Mouse (Mus musculus): ENCODE results near the gene Tspyl4. TPM values are rescaled to one million over a fixed set of nuclear protein-coding genes. Genes with fewer than 3 reads are reported as not detected.

Tspyl4 gene
- polyA plus RNA-seq, 1 experiment from 2014 or later = 99.3 TPM

GRCm38 (mm10) chr10:34296911-34297298, 337 bp upstream of the Tspyl4 start:
- Histone ChIP-seq H3K27me3 (no peaks in the 10 kb centered on the region), H3K9ac (peak overlapping the region; percentile 56), H3K4me2 (peak overlapping the region; percentile 60), H3K27ac (peak overlapping the region; percentile 76), H3K9me3 (no peaks in the 10 kb centered on the region), H3K4me3 (replicated peaks) (peak overlapping the region; percentile 71), H3K4me1 (peaks cover 40% of the 10 kb centered on the region), H3K36me3 (replicated peaks) (no peaks in the 10 kb centered on the region)
- WGBS = 3% methylated on average over 13 of the region's 13 CpGs
- ATAC-seq (ENCODE audit: low FRiP score) = peak; percentile 34

- ATAC-seq (ENCODE audit: low FRiP score) = no peak
- 48% methylated on average over 25 of the region's 25 CpGs for WGBS
These were observed 925 bp downstream of the Tspyl4 start for GRCm38 (mm10) chr10:34297980-34298753.

GRCm38 (mm10) chr10:34300368-34300767, 3.1 kb downstream of the Tspyl4 start:
- Histone ChIP-seq H3K27ac (peak overlapping the region; percentile 70; the same call in 1 of the 2 replicates), H3K27me3 (no peaks in the 10 kb centered on the region), H3K36me3 (replicated peaks) (no peaks in the 10 kb centered on the region), H3K4me1 (peaks cover 40% of the 10 kb centered on the region), H3K4me2 (peak overlapping the region; percentile 79), H3K9me3 (no peaks in the 10 kb centered on the region), H3K9ac (peak overlapping the region; percentile 59), H3K4me3 (replicated peaks) (peak overlapping the region; percentile 71)
- 7% methylated on average over 5 of the region's 5 CpGs for WGBS
- no peak for ATAC-seq (ENCODE audit: low FRiP score)

More at GRCm38 (mm10) chr10:34297980-34298753, 925 bp downstream of the Tspyl4 start:
- peaks cover 40% of the 10 kb centered on the region for H3K4me1 ChIP-seq
- no peaks in the 10 kb centered on the region for H3K36me3 ChIP-seq (replicated peaks)
- peak overlapping the region; percentile 84 for H3K9ac ChIP-seq
- H3K4me3 ChIP-seq (replicated peaks) = peak overlapping the region; percentile 71
- H3K27ac ChIP-seq = peak overlapping the region; percentile 95
- no peaks in the 10 kb centered on the region for H3K27me3 ChIP-seq
- H3K4me2 ChIP-seq = peak overlapping the region; percentile 79
- no peaks in the 10 kb centered on the region for H3K9me3 ChIP-seq

GRCm38 (mm10) chr10:34307070-34307469, 9.8 kb downstream of the Tspyl4 start:
- H3K9me3 ChIP-seq = no peaks in the 10 kb centered on the region
- no peak overlapping the region for H3K9ac ChIP-seq
- no peaks in the 10 kb centered on the region for H3K36me3 ChIP-seq (replicated peaks)
- no peak overlapping the region for H3K4me2 ChIP-seq
- H3K27me3 ChIP-seq = no peaks in the 10 kb centered on the region
- H3K27ac ChIP-seq = no peak overlapping the region
- H3K4me3 ChIP-seq (replicated peaks) = no peak overlapping the region
- no peak for ATAC-seq (ENCODE audit: low FRiP score)
- H3K4me1 ChIP-seq = no peaks in the 10 kb centered on the region

GRCm38 (mm10) chr10:34309915-34310685, 12.9 kb downstream of the Tspyl4 start:
- H3K27me3 ChIP-seq = no peaks in the 10 kb centered on the region
- H3K4me3 ChIP-seq (replicated peaks) = no peak overlapping the region
- no peak overlapping the region for H3K4me2 ChIP-seq
- no peaks in the 10 kb centered on the region for H3K36me3 ChIP-seq (replicated peaks)
- no peak overlapping the region for H3K9ac ChIP-seq
- H3K27ac ChIP-seq = no peak overlapping the region
- no peaks in the 10 kb centered on the region for H3K9me3 ChIP-seq
- no peak for ATAC-seq (ENCODE audit: low FRiP score)
- WGBS = 90% methylated on average over 9 of the region's 9 CpGs
- H3K4me1 ChIP-seq = 0 out of 2 replicates have a peak, but pooled peaks cover under 1% of the 10 kb centered on the region

- H3K36me3 ChIP-seq (replicated peaks) = no peaks in the 10 kb centered on the region
- no peak for ATAC-seq (ENCODE audit: low FRiP score)
- no peaks in the 10 kb centered on the region for H3K9me3 ChIP-seq
- WGBS = 74% methylated on average over 3 of the region's 3 CpGs
- H3K4me3 ChIP-seq (replicated peaks) = no peak overlapping the region
- H3K27ac ChIP-seq = no peak overlapping the region
- H3K9ac ChIP-seq = no peak overlapping the region
- H3K27me3 ChIP-seq = no peaks in the 10 kb centered on the region
- peaks cover 22% of the 10 kb centered on the region; the same call in 1 of the 2 replicates for H3K4me1 ChIP-seq
- no peak overlapping the region for H3K4me2 ChIP-seq
These were observed 15.3 kb downstream of the Tspyl4 start for GRCm38 (mm10) chr10:34312536-34312935.

- peak; percentile 95 for ATAC-seq (ENCODE audit: low FRiP score)
- H3K9ac ChIP-seq = no peak overlapping the region; the same call in 1 of the 2 replicates
- peak overlapping the region; percentile 13 for H3K4me3 ChIP-seq (replicated peaks)
- H3K9me3 ChIP-seq = no peaks in the 10 kb centered on the region
- WGBS = 0% methylated on average over 3 of the region's 3 CpGs
- no peaks in the 10 kb centered on the region for H3K27me3 ChIP-seq
- peak overlapping the region; percentile 85 for H3K27ac ChIP-seq
- H3K36me3 ChIP-seq (replicated peaks) = no peaks in the 10 kb centered on the region
- peaks cover 22% of the 10 kb centered on the region; the same call in 1 of the 2 replicates for H3K4me1 ChIP-seq
- peak overlapping the region; percentile 31 for H3K4me2 ChIP-seq
These were observed 19.5 kb downstream of the Tspyl4 start for GRCm38 (mm10) chr10:34316571-34317216.

- Histone ChIP-seq H3K27me3 (no peaks in the 10 kb centered on the region), H3K4me1 (peaks cover 22% of the 10 kb centered on the region; the same call in 1 of the 2 replicates), H3K4me2 (peak overlapping the region; percentile 31; the same call in 1 of the 2 replicates), H3K27ac (peak overlapping the region; percentile 85), H3K4me3 (replicated peaks) (no peak overlapping the region), H3K9me3 (no peaks in the 10 kb centered on the region), H3K9ac (no peak overlapping the region), H3K36me3 (replicated peaks) (no peaks in the 10 kb centered on the region)
- ATAC-seq (ENCODE audit: low FRiP score) = peak; percentile 56
- WGBS = 9% methylated on average over 2 of the region's 2 CpGs
These were observed 20.0 kb downstream of the Tspyl4 start for GRCm38 (mm10) chr10:34317217-34317606.

- no peaks in the 10 kb centered on the region for H3K36me3 ChIP-seq (replicated peaks)
- no peak overlapping the region for H3K4me3 ChIP-seq (replicated peaks)
- H3K9ac ChIP-seq = no peak overlapping the region
- no peak overlapping the region for H3K27ac ChIP-seq
- no peaks in the 10 kb centered on the region for H3K27me3 ChIP-seq
- 86% methylated on average over 2 of the region's 2 CpGs for WGBS
- H3K9me3 ChIP-seq = no peaks in the 10 kb centered on the region
- no peak overlapping the region for H3K4me2 ChIP-seq
- no peak for ATAC-seq (ENCODE audit: low FRiP score)
- H3K4me1 ChIP-seq = peaks cover 16% of the 10 kb centered on the region; the same call in 1 of the 2 replicates
These were observed 23.6 kb downstream of the Tspyl4 start for GRCm38 (mm10) chr10:34320809-34321208.

GRCm38 (mm10) chr10:34326701-34327100, 29.5 kb downstream of the Tspyl4 start:
- 24% methylated on average over 4 of the region's 4 CpGs for WGBS
- no peaks in the 10 kb centered on the region for H3K36me3 ChIP-seq (replicated peaks)
- no peak overlapping the region for H3K4me2 ChIP-seq
- no peak overlapping the region for H3K4me3 ChIP-seq (replicated peaks)
- H3K27ac ChIP-seq = no peak overlapping the region
- no peak overlapping the region for H3K9ac ChIP-seq
- no peaks in the 10 kb centered on the region for H3K27me3 ChIP-seq
- no peaks in the 10 kb centered on the region for H3K9me3 ChIP-seq
- ATAC-seq (ENCODE audit: low FRiP score) = no peak
- H3K4me1 ChIP-seq = no peaks in the 10 kb centered on the region

- Histone ChIP-seq H3K9me3 (no peaks in the 10 kb centered on the region), H3K4me1 (no peaks in the 10 kb centered on the region), H3K4me2 (no peak overlapping the region), H3K36me3 (replicated peaks) (no peaks in the 10 kb centered on the region), H3K9ac (no peak overlapping the region), H3K4me3 (replicated peaks) (no peak overlapping the region), H3K27me3 (no peaks in the 10 kb centered on the region), H3K27ac (no peak overlapping the region)
- WGBS = 65% methylated on average over 5 of the region's 5 CpGs
- ATAC-seq (ENCODE audit: low FRiP score) = no peak
These were observed 29.9 kb downstream of the Tspyl4 start for GRCm38 (mm10) chr10:34327144-34327543.

GRCm38 (mm10) chr10:34328310-34328709, 31.1 kb downstream of the Tspyl4 start:
- Histone ChIP-seq H3K4me3 (replicated peaks) (no peak overlapping the region), H3K36me3 (replicated peaks) (no peaks in the 10 kb centered on the region), H3K4me1 (no peaks in the 10 kb centered on the region), H3K9ac (no peak overlapping the region), H3K27me3 (no peaks in the 10 kb centered on the region), H3K9me3 (no peaks in the 10 kb centered on the region), H3K4me2 (no peak overlapping the region), H3K27ac (no peak overlapping the region)
- WGBS = 4% methylated on average over 2 of the region's 2 CpGs
- ATAC-seq (ENCODE audit: low FRiP score) = peak; percentile 79

Measured in forebrain, embryonic 12.5 days (tissue).